Mouse (Mus musculus) liver, postnatal 0 days (tissue): ENCODE data around the gene Atf4. TPM values are rescaled to one million over a fixed set of nuclear protein-coding genes. Genes with fewer than 3 reads are reported as not detected.

Experiments
- ATAC-seq: fragments of 200-750 bp; cut with Nextera tagmentation; 2 replicates; pipeline ENCODE4 v1.8.0; 2017; ENCODE audit warnings: mild to moderate bottlenecking, moderate library complexity
- DNase-seq: peaks from one replicate; pipeline ENCODE4 v3.0.0-alpha.2; 2016
- H3K27ac ChIP-seq: fragments of 300-500 bp; sonication (generic); 2 replicates; pipeline ENCODE4 v1.5.1; 2014; ENCODE audit warnings: antibody characterized with exemption, moderate library complexity, mild to moderate bottlenecking, low read depth
- H3K27me3 ChIP-seq: fragments of 300-500 bp; sonication (generic); 2 replicates; pipeline ENCODE4 v1.6.1; 2014; ENCODE audit warnings: low read length, control low read depth, mixed read lengths; ENCODE audit not compliant: insufficient read depth
- H3K36me3 ChIP-seq: fragments of 300-500 bp; sonication (generic); replicated peaks from 2 replicates; pipeline ENCODE4 v1.6.1; 2014; ENCODE audit warnings: mild to moderate bottlenecking, control low read depth, low read length, moderate library complexity, mixed read lengths; ENCODE audit not compliant: insufficient read depth
- H3K4me1 ChIP-seq: fragments of 300-500 bp; sonication (generic); 2 replicates; pipeline ENCODE4 v1.6.1; 2014; ENCODE audit warnings: antibody characterized with exemption, mild to moderate bottlenecking, control low read depth; ENCODE audit not compliant: insufficient read depth
- H3K4me2 ChIP-seq: fragments of 300-500 bp; sonication (generic); 2 replicates; pipeline ENCODE4 v1.6.1; 2014; ENCODE audit warnings: low read depth, mild to moderate bottlenecking, low read length, moderate library complexity, mixed read lengths
- H3K4me3 ChIP-seq: fragments of 300-500 bp; sonication (generic); 2 replicates; pipeline ENCODE4 v1.5.1; 2014; ENCODE audit warnings: low read depth, low read length
- H3K9ac ChIP-seq: fragments of 300-500 bp; sonication (generic); replicated peaks from 2 replicates; pipeline ENCODE4 v1.6.1; 2014; ENCODE audit warnings: mild to moderate bottlenecking, moderate library complexity
- H3K9me3 ChIP-seq: fragments of 300-500 bp; sonication (generic); 2 replicates; pipeline ENCODE4 v1.6.1; 2016; ENCODE audit warnings: mild to moderate bottlenecking, control low read depth, low read length, mixed read lengths
- CTCF ChIP-seq: sonication (generic); IDR thresholded peaks from 2 replicates; pipeline ENCODE4 v1.5.1; 2016; ENCODE audit warnings: antibody characterized with exemption, low read depth
- EP300 ChIP-seq: IDR thresholded peaks from 2 replicates; pipeline ENCODE4 v1.6.1; 2016; ENCODE audit warnings: antibody characterized with exemption, low read depth, mild to moderate bottlenecking
- WGBS: fragments of 180-500 bp; shearing (Covaris S2); extraction: QIAGEN DNeasy Blood & Tissue Kit; methylation state at CpG from one replicate; pipeline ENCODE4 v1.1.7; 2014; ENCODE audit not compliant: insufficient replicate concordance; 5-methylcytosine and 5-hydroxymethylcytosine counted together
- polyA plus RNA-seq: library from polyadenylated mRNA; unstranded; fragments of >200 nt; fragmentation: Nextera tagmentation; extraction: Ambion mirVana; gene quantifications from 2 replicates; pipeline ENCODE4 v1.2.1, GENCODE M21; 2015

Gene Atf4
- polyA plus RNA-seq, 1 experiment from 2014 or later: 64.3 TPM

GRCm38 (mm10) chr15:80260677-80261076, 5.7 kb downstream of the Atf4 start:
- no peak overlapping the region for H3K4me3 ChIP-seq
- H3K9me3 ChIP-seq: no peaks in the 10 kb centered on the region
- no peaks in the 10 kb centered on the region for H3K27me3 ChIP-seq
- no peak overlapping the region for H3K27ac ChIP-seq
- no peak overlapping the region for H3K9ac ChIP-seq
- WGBS: 14% methylated on average over 3 of the region's 3 CpGs
- TF ChIP-seq EP300 (no peak), CTCF (peak; percentile 98)
- peaks cover 41% of the 10 kb centered on the region for H3K36me3 ChIP-seq
- DNase-seq (peak; percentile 90), ATAC-seq (no peak)
- H3K4me1 ChIP-seq: peaks cover 47% of the 10 kb centered on the region
- no peak overlapping the region for H3K4me2 ChIP-seq

DNA sequence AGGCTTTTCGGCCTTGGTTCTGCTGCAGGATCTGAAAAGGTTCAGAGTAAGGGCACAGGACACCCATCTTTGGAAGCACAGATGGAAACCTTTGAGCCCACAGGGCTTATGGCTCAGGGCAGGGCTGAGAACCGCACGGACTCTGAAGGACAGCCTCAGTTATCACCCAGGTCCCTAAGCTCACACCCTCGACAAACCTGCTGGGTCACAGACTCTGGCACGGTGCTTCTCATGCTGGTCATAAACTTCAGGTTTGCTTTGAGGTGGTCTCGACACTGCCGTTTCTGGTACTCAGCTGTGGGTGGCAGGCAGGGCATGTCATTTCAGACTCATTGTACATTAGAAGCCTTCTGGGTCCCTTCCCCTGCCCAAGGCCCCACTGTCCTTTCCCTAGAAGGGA, 6.1 kb downstream of the Atf4 start:
- Histone ChIP-seq H3K27me3 (no peaks in the 10 kb centered on the region), H3K4me1 (peaks cover 47% of the 10 kb centered on the region), H3K27ac (no peak overlapping the region), H3K9me3 (no peaks in the 10 kb centered on the region), H3K4me2 (no peak overlapping the region), H3K36me3 (peaks cover 40% of the 10 kb centered on the region), H3K9ac (no peak overlapping the region), H3K4me3 (no peak overlapping the region)
- ATAC-seq: no peak
- 68% methylated on average over 7 of the region's 7 CpGs for WGBS
- DNase-seq: no peak
- no peak for TF ChIP-seq EP300
- no peak for TF ChIP-seq CTCF

- peak within 1 kb of the TSS; percentile 77 for H3K4me2 ChIP-seq
- H3K9ac ChIP-seq: peak within 1 kb of the TSS; percentile 82
- H3K36me3 ChIP-seq: peaks cover 12% of the 10 kb centered on the region
- ATAC-seq (peak; percentile 92), DNase-seq (peak; percentile 95)
- H3K9me3 ChIP-seq: no peaks in the 10 kb centered on the region
- peak within 1 kb of the TSS; percentile 74 for H3K4me3 ChIP-seq
- peak within 1 kb of the TSS; percentile 56; the same call in 1 of the 2 replicates for H3K27ac ChIP-seq
- WGBS: 2% methylated on average over 65 of the region's 66 CpGs
- H3K27me3 ChIP-seq: no peaks in the 10 kb centered on the region
- TF ChIP-seq CTCF (no peak), EP300 (no peak)
- H3K4me1 ChIP-seq: peaks cover 20% of the 10 kb centered on the region
Measured at GRCm38 (mm10) chr15:80263610-80264575, 8.9 kb downstream of the Atf4 start, which contains the start of gene Rps19bp1. Gene Rps19bp1 (minus strand): TSS chr15:80264315.

DNA sequence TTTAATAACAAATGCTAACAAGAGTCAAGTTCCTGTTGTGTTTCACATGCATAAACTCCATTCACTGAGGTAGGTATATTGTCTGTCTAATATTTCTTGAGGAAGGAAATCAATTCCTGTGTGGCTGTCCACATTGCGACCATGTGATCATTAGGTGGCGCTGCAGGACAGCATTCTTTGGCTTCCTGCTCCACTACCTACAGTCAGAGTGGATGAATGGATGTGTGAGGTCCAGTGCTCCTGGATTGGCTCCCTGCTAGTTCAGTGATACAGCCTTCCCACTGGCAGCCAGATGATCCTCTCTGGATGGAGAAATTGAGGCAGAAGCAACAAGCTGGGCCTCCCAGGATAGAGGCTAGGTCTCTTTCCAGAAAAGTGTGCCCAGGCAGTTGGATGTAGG, 11.3 kb downstream of the Atf4 start:
- H3K27ac ChIP-seq: no peak overlapping the region
- H3K4me1 ChIP-seq: peaks cover 13% of the 10 kb centered on the region
- H3K27me3 ChIP-seq: no peaks in the 10 kb centered on the region
- H3K4me3 ChIP-seq: no peak overlapping the region
- no peak overlapping the region for H3K9ac ChIP-seq
- no peak overlapping the region for H3K4me2 ChIP-seq
- TF ChIP-seq EP300 (no peak), CTCF (peak; percentile 96)
- 0% methylated on average over 2 of the region's 2 CpGs for WGBS
- DNase-seq (peak; percentile 80), ATAC-seq (no peak)
- no peaks in the 10 kb centered on the region for H3K36me3 ChIP-seq
- H3K9me3 ChIP-seq: peaks cover 3% of the 10 kb centered on the region; the same call in 1 of the 2 replicates

DNA sequence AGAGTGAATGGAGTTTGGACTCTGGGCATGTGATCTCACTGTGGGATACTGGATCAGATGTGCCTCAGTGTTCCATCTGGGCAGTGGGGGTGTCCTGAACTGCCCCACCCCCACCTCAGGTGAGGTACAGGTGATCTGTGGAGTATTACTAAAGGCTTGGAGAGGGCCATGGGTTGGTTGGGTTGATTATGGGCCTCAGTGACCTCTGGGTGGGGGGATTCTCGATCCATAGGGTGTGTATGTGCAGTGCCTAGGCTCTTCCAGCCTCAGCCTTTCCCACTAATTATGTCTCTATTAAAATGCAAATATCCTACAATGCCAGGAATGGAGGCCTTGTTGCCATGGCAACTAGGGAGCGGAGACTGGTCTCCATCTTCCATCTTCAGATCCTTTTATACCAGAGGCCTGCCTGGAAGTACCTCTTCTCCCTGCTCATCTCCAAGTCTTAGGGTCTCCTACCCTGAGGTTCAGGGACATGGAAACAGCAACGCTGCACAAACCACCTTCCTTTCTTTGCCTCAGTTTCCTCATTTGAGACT, 16.9 kb downstream of the Atf4 start:
- WGBS: 75% methylated on average over 3 of the region's 3 CpGs
- H3K4me1 ChIP-seq: no peaks in the 10 kb centered on the region
- no peak for ATAC-seq
- DNase-seq: no peak
- H3K27ac ChIP-seq: no peak overlapping the region
- no peak overlapping the region for H3K4me2 ChIP-seq
- H3K9ac ChIP-seq: no peak overlapping the region
- 0 out of 2 replicates have a peak, but pooled peaks cover 3% of the 10 kb centered on the region for H3K27me3 ChIP-seq
- no peak overlapping the region for H3K4me3 ChIP-seq
- peaks cover 3% of the 10 kb centered on the region; the same call in 1 of the 2 replicates for H3K9me3 ChIP-seq
- TF ChIP-seq CTCF: no peak
- TF ChIP-seq EP300: no peak
- H3K36me3 ChIP-seq: no peaks in the 10 kb centered on the region

- Histone ChIP-seq H3K4me3 (no peak overlapping the region), H3K4me1 (no peaks in the 10 kb centered on the region), H3K9me3 (no peaks in the 10 kb centered on the region), H3K27ac (no peak overlapping the region), H3K9ac (no peak overlapping the region), H3K27me3 (0 out of 2 replicates have a peak, but pooled peaks cover 10% of the 10 kb centered on the region), H3K4me2 (no peak overlapping the region), H3K36me3 (no peaks in the 10 kb centered on the region)
- 40% methylated on average over 9 of the region's 9 CpGs for WGBS
- DNase-seq (no peak), ATAC-seq (no peak)
- TF ChIP-seq CTCF (0 out of 2 replicates have a peak, but pooled peaks have one; percentile 15), EP300 (no peak)
Measured at GRCm38 (mm10) chr15:80277107-80277506, 22.1 kb downstream of the Atf4 start.
